Mouse (Mus musculus) heart, adult 2 months (tissue): ENCODE measurements at regions not wholly inside any gene's neighbourhood (a gene's known extent, or its start where the extent isn't known, plus 50 kb on each side); places are given as distances from the start of the nearest gene placed in this dataset.

Experiments used
- CTCF ChIP-seq: fragments of 200-600 bp; IDR thresholded peaks from 2 replicates; pipeline ENCODE4 v1.8.1; 2022; ENCODE audit warnings: antibody characterized with exemption, mild to moderate bottlenecking, moderate library complexity
- EP300 ChIP-seq: fragments of 200-500 bp; IDR thresholded peaks from 2 replicates; pipeline ENCODE4 v1.6.1; 2011; ENCODE audit warnings: low read depth, low read length, control low read depth; ENCODE audit not compliant: insufficient read depth

- TF ChIP-seq EP300 (no peak), CTCF (no peak)
Measured at GRCm38 (mm10) chr6:47356500-47356899, 96.7 kb upstream of the Cul1 start.
